Comparison of ENCODE assay signal across 11 mouse cellular contexts in the genomic region with DNA sequence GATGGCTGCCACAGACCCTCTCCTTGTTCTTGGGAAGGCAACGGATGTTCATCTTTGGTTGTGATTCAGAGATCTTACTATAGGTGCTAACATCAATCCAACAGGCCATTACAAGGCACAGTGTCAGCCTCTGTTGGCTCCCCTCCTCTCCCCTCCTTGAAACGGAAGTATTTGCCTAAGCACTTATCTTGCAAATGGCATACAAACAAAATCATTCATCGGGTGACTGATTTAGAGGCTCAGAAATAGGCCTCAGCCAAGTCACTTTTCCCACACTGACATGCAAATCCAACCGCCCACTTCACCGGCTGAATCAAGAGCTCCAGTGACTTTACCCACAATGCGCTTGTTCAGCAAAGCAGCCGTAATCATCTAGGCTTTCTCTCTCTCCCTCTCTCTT. TPM values are rescaled to one million over a fixed set of nuclear protein-coding genes. Genes with fewer than 3 reads are reported as not detected.
A peak's percentile ranks its signal among the peaks of the same experiment; 100 is the strongest.
DNase-seq lines count a peak whose midpoint lies in the region; ATAC-seq and TF ChIP-seq lines count a peak whose summit lies in the region.
"Had no signal": no experiment of that assay in that cellular context is flagged by ENCODE, and none has a peak within 500 bp of the region (broad histone marks: within the 10 kb centered on the region; RNA-seq: fewer than 3 reads in every experiment).

No protein-coding gene starts in this region.

- H3K4me1 ChIP-seq in neural tube, embryonic 15.5 days = no peaks in the 10 kb centered on the region
- no peaks in the 10 kb centered on the region for H3K4me1 ChIP-seq in stomach, postnatal 0 days (replicated peaks; ENCODE audit: control insufficient read depth, insufficient read depth)
- H3K4me1 ChIP-seq: hindbrain, embryonic 12.5 days; limb, embryonic 15.5 days had no signal

- no peaks in the 10 kb centered on the region for H3K36me3 ChIP-seq in neural tube, embryonic 15.5 days
- H3K36me3 ChIP-seq in stomach, postnatal 0 days (ENCODE audit: control insufficient read depth, insufficient read depth, low read length) = no peaks in the 10 kb centered on the region
- H3K36me3 ChIP-seq: hindbrain, embryonic 12.5 days; limb, embryonic 15.5 days; midbrain, embryonic 10.5 days had no signal

- H3K9me3 ChIP-seq in neural tube, embryonic 15.5 days (replicated peaks) = no peaks in the 10 kb centered on the region
- no peaks in the 10 kb centered on the region for H3K9me3 ChIP-seq in stomach, postnatal 0 days (ENCODE audit: control insufficient read depth, low read length)
- H3K9me3 ChIP-seq: hindbrain, embryonic 12.5 days; limb, embryonic 15.5 days; midbrain, embryonic 10.5 days had no signal

- no peak for TF ChIP-seq POLR2A in brain, embryonic 14.5 days (IDR thresholded peaks at IDR 0.05; ENCODE audit: borderline replicate concordance, extremely low read depth, insufficient read depth, insufficient read length, poor library complexity, severe bottlenecking)

- no peaks in the 10 kb centered on the region for H3K27me3 ChIP-seq in neural tube, embryonic 15.5 days (replicated peaks)
- H3K27me3 ChIP-seq in stomach, postnatal 0 days (ENCODE audit: control insufficient read depth, insufficient read depth, low read length) = no peaks in the 10 kb centered on the region
- H3K27me3 ChIP-seq: limb, embryonic 15.5 days had no signal

- no peak for DNase-seq in neural tube, embryonic 10.5 days (ENCODE audit: extremely low spot score, low spot score)
- peak; percentile 63 for DNase-seq in brain, embryonic 14.5 days (ENCODE audit: low read depth)
- peak; percentile 62 to 70 for DNase-seq in left cerebral cortex, postnatal 36 days (ENCODE audit: low spot score in 2 of 2)
- peak; percentile 36 for DNase-seq in stomach, postnatal 0 days (ENCODE audit: low spot score)
- DNase-seq in thymus, postnatal 36 days = no peak
- DNase-seq in gastrocnemius, postnatal 4 days (ENCODE audit: low spot score in 2 of 2) = no peak

- intact Hi-C loops in left cerebral cortex, postnatal 36 days (cut with DNase I) = no loop called here

- TF ChIP-seq CTCF in brain, embryonic 14.5 days (IDR thresholded peaks at IDR 0.05; ENCODE audit: borderline replicate concordance, extremely low read depth, insufficient read depth, insufficient read length) = no peak
- no peak for TF ChIP-seq CTCF in stomach, postnatal 0 days (IDR thresholded peaks at IDR 0.05; ENCODE audit: low read depth)

- no peak for TF ChIP-seq EP300 in stomach, postnatal 0 days (optimal IDR thresholded peaks at IDR 0.05)

- 41% methylated on average over 7 of the region's 7 CpGs for WGBS in neural tube, embryonic 15.5 days
- WGBS in stomach, postnatal 0 days = 38% methylated on average over 7 of the region's 7 CpGs

- no peak overlapping the region for H3K4me3 ChIP-seq in neural tube, embryonic 15.5 days (replicated peaks)
- H3K4me3 ChIP-seq in stomach, postnatal 0 days (ENCODE audit: low read depth, low read length) = no peak overlapping the region
- H3K4me3 ChIP-seq: hindbrain, embryonic 12.5 days; limb, embryonic 15.5 days; midbrain, embryonic 10.5 days had no signal

- no peak overlapping the region for H3K9ac ChIP-seq in neural tube, embryonic 15.5 days (replicated peaks)
- H3K9ac ChIP-seq in stomach, postnatal 0 days (ENCODE audit: low read length) = no peak overlapping the region
- H3K9ac ChIP-seq: hindbrain, embryonic 12.5 days; limb, embryonic 15.5 days had no signal

- H3K27ac ChIP-seq in neural tube, embryonic 15.5 days (replicated peaks) = no peak overlapping the region
- no peak overlapping the region for H3K27ac ChIP-seq in stomach, postnatal 0 days (replicated peaks)
- H3K27ac ChIP-seq: hindbrain, embryonic 12.5 days; limb, embryonic 15.5 days; midbrain, embryonic 10.5 days had no signal

- no peak overlapping the region for H3K4me2 ChIP-seq in neural tube, embryonic 15.5 days
- no peak overlapping the region for H3K4me2 ChIP-seq in stomach, postnatal 0 days (replicated peaks; ENCODE audit: low read depth)
- H3K4me2 ChIP-seq: hindbrain, embryonic 12.5 days; limb, embryonic 15.5 days had no signal

- ATAC-seq in neural tube, embryonic 15.5 days (ENCODE audit: low FRiP score) = peak; percentile 20; the same call in 1 of the 2 replicates
- no peak for ATAC-seq in stomach, postnatal 0 days (ENCODE audit: low FRiP score, low TSS enrichment)
- ATAC-seq: activated CD4-positive, CD25-positive, alpha-beta regulatory T cell, adult 4 months had no signal

RNA-seq across cellular contexts. Expression of a gene that starts 16.7 kb away (rescaled TPM):
- polyA plus RNA-seq in neural tube, embryonic 15.5 days (2015; fragmentation: Nextera tagmentation; extraction: Ambion mirVana) = 12.7 and 15.2 TPM in 2 replicates
- polyA plus RNA-seq in brain, embryonic 14.5 days (2012; rRNA removed) = 5.5 and 6.5 TPM in 2 replicates
- 1 to 10 TPM; 6.7 to 9.1 TPM for total RNA-seq in left cerebral cortex, postnatal 36 days (2021)
- polyA plus RNA-seq in stomach, postnatal 0 days (2015; fragmentation: Nextera tagmentation; extraction: Ambion mirVana) = 13.7 and 13.8 TPM in 2 replicates
- total RNA-seq in gastrocnemius, postnatal 4 days (2021) = 1 to 10 TPM; 4.3 to 5.0 TPM

RNA-seq across cellular contexts. Expression of a gene that starts 28.9 kb away (rescaled TPM):
- 337 and 386 TPM in 2 replicates for polyA plus RNA-seq in neural tube, embryonic 15.5 days (2015; fragmentation: Nextera tagmentation; extraction: Ambion mirVana)
- 222 and 324 TPM in 2 replicates for polyA plus RNA-seq in brain, embryonic 14.5 days (2012; rRNA removed)
- 100 to 1,000 TPM; 164 to 189 TPM for total RNA-seq in left cerebral cortex, postnatal 36 days (2021)
- polyA plus RNA-seq in stomach, postnatal 0 days (2015; fragmentation: Nextera tagmentation; extraction: Ambion mirVana) = 515 and 522 TPM in 2 replicates
- 100 to 1,000 TPM; 307 to 331 TPM for total RNA-seq in gastrocnemius, postnatal 4 days (2021)

Comparison
In these comparisons a context has a peak if more than half of its experiments do, and no peak if none do; other contexts are left out.
1. DNase-seq: peak in brain, embryonic 14.5 days (single experiment), left cerebral cortex, postnatal 36 days (2 of 2) and stomach, postnatal 0 days (single experiment); none in neural tube, embryonic 10.5 days (single experiment), thymus, postnatal 36 days (0 of 2) and gastrocnemius, postnatal 4 days (0 of 2).